Mouse (Mus musculus): ENCODE measurements around the gene Cdkal1. TPM values are rescaled to one million over a fixed set of nuclear protein-coding genes. Genes with fewer than 3 reads are reported as not detected.

Gene Cdkal1
- polyA plus RNA-seq, 1 experiment from 2014 or later: 31.8 TPM

DNA sequence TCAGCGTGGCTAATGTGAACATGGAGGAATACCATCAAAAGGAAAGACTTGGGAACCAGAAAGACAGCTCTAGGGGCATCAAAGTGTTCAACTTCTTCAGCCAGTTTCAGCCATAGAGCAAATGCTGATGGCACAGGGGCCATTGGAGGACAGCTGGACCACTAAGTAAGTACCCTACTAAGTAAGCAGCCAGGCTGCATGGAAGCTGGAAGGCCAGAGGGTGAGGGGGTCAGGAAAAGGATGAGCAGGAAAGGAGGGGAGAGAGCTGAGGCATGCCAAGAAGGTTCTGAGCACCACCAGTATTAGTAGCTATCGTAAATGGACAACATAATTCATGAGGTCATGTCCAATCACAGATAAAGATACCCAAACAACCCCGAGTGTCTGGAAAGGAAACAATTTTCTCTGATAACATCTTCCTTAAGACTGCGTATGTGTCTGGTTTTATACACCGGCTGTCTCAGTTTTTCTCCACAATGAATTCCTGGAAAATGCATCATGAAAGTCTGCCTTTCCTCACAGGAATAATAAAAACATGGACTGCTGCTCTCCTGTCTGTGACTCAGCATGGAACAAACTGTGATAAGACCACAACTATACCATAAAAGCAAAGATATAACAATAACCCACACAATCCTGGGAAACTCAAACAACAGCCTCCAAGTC lies 352.9 kb downstream of the Cdkal1 start:
- WGBS: 50% methylated on average over 5 of the region's 5 CpGs
- H3K4me3 ChIP-seq: no peak overlapping the region
- no peaks in the 10 kb centered on the region for H3K27me3 ChIP-seq
- no peak overlapping the region for H3K27ac ChIP-seq
- peaks cover 7% of the 10 kb centered on the region; the same call in 1 of the 2 replicates for H3K4me1 ChIP-seq
- no peak overlapping the region for H3K4me2 ChIP-seq
- H3K9me3 ChIP-seq: no peaks in the 10 kb centered on the region
- no peaks in the 10 kb centered on the region for H3K36me3 ChIP-seq
- no peak for ATAC-seq (ENCODE audit: insufficient number of reproducible peaks, low FRiP score, low TSS enrichment, low read depth)
- H3K9ac ChIP-seq: no peak overlapping the region

DNA sequence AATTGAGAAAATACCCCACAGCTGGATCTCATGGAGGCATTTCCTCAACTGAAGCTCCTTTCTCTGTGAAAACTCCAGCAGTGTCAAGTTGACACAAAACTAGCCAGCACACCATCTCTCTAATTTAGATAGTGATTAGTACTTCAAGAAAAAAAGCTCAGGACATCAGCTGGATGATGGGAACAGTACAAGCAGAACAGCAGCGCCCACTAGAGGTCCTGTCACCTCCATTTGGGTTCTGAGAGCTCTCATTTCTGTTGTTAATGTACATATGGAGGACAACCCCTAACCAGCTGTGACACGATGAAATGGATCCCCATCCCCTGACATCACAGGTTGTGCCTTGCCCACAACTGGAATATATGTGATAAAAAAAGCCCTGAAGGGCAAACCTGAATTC lies 354.3 kb downstream of the Cdkal1 start:
- ATAC-seq (ENCODE audit: insufficient number of reproducible peaks, low FRiP score, low TSS enrichment, low read depth): no peak
- WGBS: 71% methylated on average over 2 of the region's 2 CpGs

DNA sequence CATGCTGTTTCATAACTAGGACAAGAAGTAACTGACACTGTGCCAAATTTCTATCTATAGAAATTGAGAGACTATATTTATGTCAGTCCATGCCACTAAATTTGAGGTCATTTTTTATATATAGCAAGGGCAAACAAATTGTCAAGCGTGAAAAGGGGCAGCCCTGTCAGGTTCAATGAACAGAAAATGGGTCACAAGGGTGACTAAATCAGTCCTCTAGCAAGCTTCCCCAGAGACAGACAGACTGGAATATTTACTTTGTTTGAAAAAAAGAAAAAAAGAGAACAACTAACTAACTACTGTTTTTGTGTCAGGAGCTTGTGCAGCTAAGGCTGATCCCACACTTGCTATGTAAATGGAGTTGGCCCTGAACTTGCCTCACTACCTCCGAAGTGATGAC lies 355.7 kb downstream of the Cdkal1 start:
- no peak for ATAC-seq (ENCODE audit: insufficient number of reproducible peaks, low FRiP score, low TSS enrichment, low read depth)
- 90% methylated on average over 2 of the region's 2 CpGs for WGBS
- Histone ChIP-seq H3K27ac (no peak overlapping the region), H3K4me3 (no peak overlapping the region), H3K4me2 (no peak overlapping the region), H3K4me1 (peaks cover 7% of the 10 kb centered on the region; the same call in 1 of the 2 replicates), H3K36me3 (no peaks in the 10 kb centered on the region), H3K9ac (no peak overlapping the region), H3K27me3 (no peaks in the 10 kb centered on the region), H3K9me3 (no peaks in the 10 kb centered on the region)

More for the DNA sequence above, 354.3 kb downstream of the Cdkal1 start:
- H3K4me1 ChIP-seq: peaks cover 7% of the 10 kb centered on the region; the same call in 1 of the 2 replicates
- no peaks in the 10 kb centered on the region for H3K36me3 ChIP-seq
- H3K4me3 ChIP-seq: no peak overlapping the region
- no peak overlapping the region for H3K9ac ChIP-seq
- no peaks in the 10 kb centered on the region for H3K27me3 ChIP-seq
- H3K27ac ChIP-seq: no peak overlapping the region
- H3K4me2 ChIP-seq: no peak overlapping the region
- no peaks in the 10 kb centered on the region for H3K9me3 ChIP-seq

DNA sequence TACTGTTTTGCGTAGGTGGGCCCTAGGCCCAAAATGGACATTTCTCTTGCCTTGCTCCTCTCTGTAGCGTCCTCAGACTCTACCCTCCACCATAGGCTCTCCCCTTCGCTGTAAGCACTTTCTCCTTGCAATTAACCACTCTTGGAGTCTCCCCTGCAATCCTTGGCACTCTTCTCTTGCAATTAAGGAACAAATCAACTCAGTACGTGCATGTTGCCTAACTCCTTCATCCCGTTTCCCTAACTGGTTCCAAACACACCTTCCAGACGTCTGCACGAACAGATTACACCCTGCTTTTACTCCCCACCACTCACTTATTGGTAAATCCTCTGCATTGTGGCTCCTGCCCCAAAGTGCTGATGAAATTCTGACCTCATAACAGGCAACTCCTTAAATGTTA lies 358.2 kb downstream of the Cdkal1 start:
- no peak for ATAC-seq (ENCODE audit: insufficient number of reproducible peaks, low FRiP score, low TSS enrichment, low read depth)
- no peaks in the 10 kb centered on the region for H3K4me1 ChIP-seq
- no peak overlapping the region for H3K4me2 ChIP-seq
- H3K9me3 ChIP-seq: no peaks in the 10 kb centered on the region
- no peaks in the 10 kb centered on the region for H3K36me3 ChIP-seq
- H3K4me3 ChIP-seq: no peak overlapping the region
- H3K27ac ChIP-seq: no peak overlapping the region
- H3K27me3 ChIP-seq: no peaks in the 10 kb centered on the region
- H3K9ac ChIP-seq: no peak overlapping the region
- WGBS: 55% methylated on average over 7 of the region's 7 CpGs

DNA sequence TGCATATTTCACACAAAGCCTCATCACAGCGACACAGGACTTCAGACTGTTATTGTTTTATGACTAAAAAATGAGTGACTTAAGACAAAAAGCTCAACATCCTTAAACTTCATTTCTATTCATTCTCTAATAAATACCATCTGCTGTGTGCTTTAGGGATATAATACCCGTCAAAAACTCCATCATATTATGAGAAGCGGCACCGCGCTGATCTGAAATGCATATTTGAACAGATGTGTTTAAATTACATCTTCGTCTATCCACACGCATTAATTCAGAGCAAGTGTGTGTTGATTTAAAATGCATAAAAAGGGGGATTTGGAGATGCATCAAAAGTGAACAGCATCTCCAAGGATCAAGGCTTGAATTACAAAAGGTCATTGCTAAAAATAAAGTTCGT lies 365.1 kb downstream of the Cdkal1 start:
- Histone ChIP-seq H3K4me3 (no peak overlapping the region), H3K4me1 (no peaks in the 10 kb centered on the region), H3K9ac (no peak overlapping the region), H3K9me3 (no peaks in the 10 kb centered on the region), H3K4me2 (no peak overlapping the region), H3K27ac (no peak overlapping the region), H3K27me3 (no peaks in the 10 kb centered on the region), H3K36me3 (no peaks in the 10 kb centered on the region)
- ATAC-seq (ENCODE audit: insufficient number of reproducible peaks, low FRiP score, low TSS enrichment, low read depth): no peak
- 80% methylated on average over 8 of the region's 8 CpGs for WGBS

GRCm38 (mm10) chr13:29489476-29489875 lies 366.0 kb downstream of the Cdkal1 start:
- H3K4me3 ChIP-seq: no peak overlapping the region
- H3K27ac ChIP-seq: no peak overlapping the region
- H3K27me3 ChIP-seq: no peaks in the 10 kb centered on the region
- H3K4me2 ChIP-seq: no peak overlapping the region
- no peaks in the 10 kb centered on the region for H3K9me3 ChIP-seq
- WGBS: 71% methylated on average over 5 of the region's 5 CpGs
- no peak overlapping the region for H3K9ac ChIP-seq
- no peaks in the 10 kb centered on the region for H3K36me3 ChIP-seq
- ATAC-seq (ENCODE audit: insufficient number of reproducible peaks, low FRiP score, low TSS enrichment, low read depth): no peak
- no peaks in the 10 kb centered on the region for H3K4me1 ChIP-seq

- H3K4me2 ChIP-seq: no peak overlapping the region
- no peak for ATAC-seq (ENCODE audit: insufficient number of reproducible peaks, low FRiP score, low TSS enrichment, low read depth)
- 56% methylated on average over 3 of the region's 3 CpGs for WGBS
- H3K4me1 ChIP-seq: no peaks in the 10 kb centered on the region
- H3K36me3 ChIP-seq: no peaks in the 10 kb centered on the region
- H3K27me3 ChIP-seq: no peaks in the 10 kb centered on the region
- no peaks in the 10 kb centered on the region for H3K9me3 ChIP-seq
- H3K4me3 ChIP-seq: no peak overlapping the region
- no peak overlapping the region for H3K27ac ChIP-seq
- H3K9ac ChIP-seq: no peak overlapping the region
Observed at GRCm38 (mm10) chr13:29486709-29487108, 368.8 kb downstream of the Cdkal1 start.

DNA sequence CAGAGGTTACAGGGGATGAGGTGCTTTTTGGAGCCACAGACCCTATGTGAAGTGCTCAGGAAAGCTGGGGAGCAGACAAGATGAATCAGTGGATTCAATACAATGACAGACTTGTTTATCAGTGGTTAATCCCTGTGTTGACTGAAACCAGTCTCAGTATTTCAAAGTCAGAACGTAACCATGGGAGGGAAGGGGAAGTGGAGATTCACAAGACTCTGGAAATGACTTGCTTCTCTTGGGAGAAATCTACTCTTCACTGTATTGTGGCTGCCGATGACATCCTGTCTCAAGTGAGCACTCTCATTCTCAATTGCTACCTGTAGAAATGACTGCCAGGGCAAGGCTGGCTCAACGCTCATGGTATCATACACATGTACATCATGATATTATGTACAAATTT lies 371.5 kb downstream of the Cdkal1 start:
- Histone ChIP-seq H3K27me3 (no peaks in the 10 kb centered on the region), H3K27ac (no peak overlapping the region), H3K36me3 (no peaks in the 10 kb centered on the region), H3K9me3 (no peaks in the 10 kb centered on the region), H3K4me1 (no peaks in the 10 kb centered on the region), H3K4me2 (no peak overlapping the region), H3K9ac (no peak overlapping the region), H3K4me3 (no peak overlapping the region)
- 85% methylated on average over 3 of the region's 3 CpGs for WGBS
- no peak for ATAC-seq (ENCODE audit: insufficient number of reproducible peaks, low FRiP score, low TSS enrichment, low read depth)

- ATAC-seq (ENCODE audit: insufficient number of reproducible peaks, low FRiP score, low TSS enrichment, low read depth): no peak
- Histone ChIP-seq H3K4me2 (no peak overlapping the region), H3K9me3 (no peaks in the 10 kb centered on the region), H3K27me3 (no peaks in the 10 kb centered on the region), H3K9ac (no peak overlapping the region), H3K27ac (no peak overlapping the region), H3K36me3 (no peaks in the 10 kb centered on the region), H3K4me3 (no peak overlapping the region), H3K4me1 (no peaks in the 10 kb centered on the region)
- 67% methylated on average over 9 of the region's 9 CpGs for WGBS
Observed at GRCm38 (mm10) chr13:29482147-29482863, 373.2 kb downstream of the Cdkal1 start.

DNA sequence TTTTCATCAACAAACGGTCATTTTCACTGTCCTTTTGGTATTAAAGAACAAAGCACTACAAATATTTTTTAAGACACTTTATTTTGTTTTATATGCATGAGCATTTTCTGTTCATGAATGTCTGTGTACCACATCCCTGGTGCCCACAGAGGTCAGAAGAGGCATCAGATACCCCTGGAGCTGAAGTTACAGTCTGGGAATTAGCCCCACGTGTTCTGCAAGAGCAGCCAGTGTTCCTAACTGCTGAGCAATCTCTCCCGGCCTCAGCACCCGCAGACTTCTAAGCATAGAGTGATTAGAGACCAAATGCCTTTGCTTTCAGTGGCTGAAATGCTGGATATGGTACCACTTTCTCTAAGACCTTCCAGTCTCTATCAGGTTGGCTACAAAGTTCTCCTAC lies 379.1 kb downstream of the Cdkal1 start:
- Histone ChIP-seq H3K9me3 (no peaks in the 10 kb centered on the region), H3K4me3 (no peak overlapping the region), H3K27ac (no peak overlapping the region), H3K4me1 (no peaks in the 10 kb centered on the region), H3K36me3 (peaks cover 3% of the 10 kb centered on the region; the same call in 1 of the 2 replicates), H3K27me3 (no peaks in the 10 kb centered on the region), H3K9ac (no peak overlapping the region), H3K4me2 (no peak overlapping the region)
- whole genome bisulfite sequencing: 51% methylated on average over 4 of the region's 4 CpGs
- ATAC-seq (ENCODE audit: insufficient number of reproducible peaks, low FRiP score, low TSS enrichment, low read depth): no peak

DNA sequence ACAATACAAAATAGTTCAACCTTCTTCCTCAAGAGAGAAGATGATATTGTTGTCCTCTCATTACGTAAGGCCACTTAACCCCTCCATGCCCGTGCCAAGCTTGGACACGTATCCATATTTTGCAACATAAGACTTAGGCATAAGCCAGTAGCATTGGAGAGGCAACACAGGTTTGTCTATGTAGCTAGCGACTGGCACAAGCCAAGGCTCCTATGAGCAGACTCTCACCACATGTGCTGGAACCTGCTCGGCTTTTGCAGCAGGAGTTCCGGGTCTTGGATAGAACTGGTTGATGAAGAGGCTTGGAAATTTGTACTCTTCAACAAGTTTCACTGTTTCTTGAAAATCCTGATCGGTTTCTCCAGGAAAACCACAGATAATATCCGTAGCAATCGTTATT lies 381.2 kb downstream of the Cdkal1 start:
- Histone ChIP-seq H3K27me3 (no peaks in the 10 kb centered on the region), H3K4me1 (no peaks in the 10 kb centered on the region), H3K9me3 (no peaks in the 10 kb centered on the region), H3K4me3 (no peak overlapping the region), H3K36me3 (peaks cover 3% of the 10 kb centered on the region; the same call in 1 of the 2 replicates), H3K4me2 (no peak overlapping the region), H3K9ac (no peak overlapping the region), H3K27ac (no peak overlapping the region)
- ATAC-seq (ENCODE audit: insufficient number of reproducible peaks, low FRiP score, low TSS enrichment, low read depth): no peak
- WGBS: 87% methylated on average over 9 of the region's 9 CpGs

DNA sequence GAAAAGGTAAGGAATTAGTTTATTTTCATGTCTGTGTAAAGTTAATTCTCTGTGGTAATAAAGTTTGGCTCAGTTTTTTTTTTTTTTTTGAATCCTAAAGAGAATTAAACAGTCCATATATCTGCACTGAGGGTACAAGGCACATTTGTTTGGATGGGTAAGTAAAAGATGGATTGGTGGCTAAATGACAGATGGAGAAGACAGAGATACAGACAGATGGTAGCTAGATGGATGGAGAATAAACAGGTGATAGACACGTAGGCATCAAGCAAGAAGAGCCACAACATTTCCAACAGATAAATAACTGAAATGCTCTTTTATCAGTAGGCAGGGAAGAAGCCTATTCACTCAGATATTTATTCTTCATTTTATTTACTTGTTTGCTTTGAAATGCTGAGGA lies 381.7 kb downstream of the Cdkal1 start:
- ATAC-seq (ENCODE audit: insufficient number of reproducible peaks, low FRiP score, low TSS enrichment, low read depth): no peak
- Histone ChIP-seq H3K9me3 (no peaks in the 10 kb centered on the region), H3K36me3 (peaks cover 3% of the 10 kb centered on the region; the same call in 1 of the 2 replicates), H3K27me3 (no peaks in the 10 kb centered on the region), H3K4me2 (no peak overlapping the region), H3K27ac (no peak overlapping the region), H3K9ac (no peak overlapping the region), H3K4me1 (no peaks in the 10 kb centered on the region), H3K4me3 (no peak overlapping the region)
- 89% methylated on average over 1 of the region's 1 CpGs for WGBS

Measured in limb, embryonic 15.5 days (tissue).